ENCODE assay signal across 10 mouse cellular contexts in genomic region chr2:32155614-32156013, GRCm38 (mm10). TPM values are rescaled to one million over a fixed set of nuclear protein-coding genes. Genes with fewer than 3 reads are reported as not detected.
A peak's percentile ranks its signal among the peaks of the same experiment; 100 is the strongest.
DNase-seq lines count a peak whose midpoint lies in the region; ATAC-seq and TF ChIP-seq lines count a peak whose summit lies in the region.
"Had no signal": no experiment of that assay in that cellular context is flagged by ENCODE, and none has a peak within 500 bp of the region (broad histone marks: within the 10 kb centered on the region; RNA-seq: fewer than 3 reads in every experiment).

No protein-coding gene starts in this region.

- H3K4me2 ChIP-seq in forebrain, embryonic 12.5 days = no peak overlapping the region; the same call in 1 of the 2 replicates
- no peak overlapping the region for H3K4me2 ChIP-seq in forebrain, embryonic 11.5 days (ENCODE audit: low read depth, low read length, severe bottlenecking)
- H3K4me2 ChIP-seq in lung, postnatal 0 days (replicated peaks; ENCODE audit: low read depth, low read length) = no peak overlapping the region
- no peak overlapping the region for H3K4me2 ChIP-seq in limb, embryonic 15.5 days
- no peak overlapping the region; the same call in 1 of the 2 replicates for H3K4me2 ChIP-seq in stomach, embryonic 14.5 days (replicated peaks; ENCODE audit: low read depth, low read length)

- DNase-seq in forebrain, embryonic 11.5 days (ENCODE audit: low spot score) = no peak
- no peak for DNase-seq in lung, postnatal 0 days (ENCODE audit: low spot score)
- DNase-seq in lung, postnatal 14 days = no peak
- DNase-seq in frontal cortex, postnatal 36 days (ENCODE audit: low spot score in 2 of 2) = no peak
- DNase-seq in spleen, postnatal 10 days (ENCODE audit: low spot score in 2 of 2) = no peak
- DNase-seq: adrenal gland, postnatal 10 days; gastrocnemius, postnatal 36 days had no signal

- WGBS in forebrain, embryonic 12.5 days = 78% methylated on average over 6 of the region's 6 CpGs
- WGBS in forebrain, embryonic 11.5 days = 79% methylated on average over 6 of the region's 6 CpGs
- WGBS in lung, postnatal 0 days = 36% methylated on average over 6 of the region's 6 CpGs
- WGBS in limb, embryonic 15.5 days = 42% methylated on average over 6 of the region's 6 CpGs
- WGBS in stomach, embryonic 14.5 days = 51% methylated on average over 6 of the region's 6 CpGs

- no peak overlapping the region for H3K4me3 ChIP-seq in forebrain, embryonic 12.5 days (replicated peaks)
- no peak overlapping the region for H3K4me3 ChIP-seq in forebrain, embryonic 11.5 days (ENCODE audit: low read depth, low read length)
- H3K4me3 ChIP-seq in lung, postnatal 0 days (ENCODE audit: low read depth, low read length) = no peak overlapping the region
- no peak overlapping the region for H3K4me3 ChIP-seq in limb, embryonic 15.5 days
- H3K4me3 ChIP-seq in stomach, embryonic 14.5 days (ENCODE audit: low read depth, low read length) = no peak overlapping the region

- no peaks in the 10 kb centered on the region for H3K9me3 ChIP-seq in forebrain, embryonic 12.5 days
- H3K9me3 ChIP-seq in forebrain, embryonic 11.5 days (ENCODE audit: control insufficient read depth, low read length) = no peaks in the 10 kb centered on the region
- no peaks in the 10 kb centered on the region for H3K9me3 ChIP-seq in lung, postnatal 0 days (ENCODE audit: low read length)
- no peaks in the 10 kb centered on the region for H3K9me3 ChIP-seq in limb, embryonic 15.5 days
- H3K9me3 ChIP-seq in stomach, embryonic 14.5 days (ENCODE audit: control insufficient read depth, low read depth, low read length) = no peaks in the 10 kb centered on the region

- no peak for ATAC-seq in forebrain, embryonic 12.5 days (ENCODE audit: low FRiP score)
- no peak for ATAC-seq in forebrain, embryonic 11.5 days (replicated peaks; ENCODE audit: low FRiP score)
- ATAC-seq in lung, postnatal 0 days = no peak
- ATAC-seq in limb, embryonic 15.5 days (ENCODE audit: insufficient number of reproducible peaks, low FRiP score, low TSS enrichment, low read depth) = no peak
- no peak for ATAC-seq in stomach, embryonic 14.5 days (ENCODE audit: insufficient number of reproducible peaks, insufficient read depth, low FRiP score, low read depth)

- H3K4me1 ChIP-seq in forebrain, embryonic 12.5 days = peaks cover 81% of the 10 kb centered on the region
- H3K4me1 ChIP-seq in forebrain, embryonic 11.5 days (replicated peaks; ENCODE audit: control insufficient read depth, insufficient read depth, low read length) = peaks cover 46% of the 10 kb centered on the region
- H3K4me1 ChIP-seq in lung, postnatal 0 days (ENCODE audit: insufficient read depth, low read depth, low read length) = peaks cover 51% of the 10 kb centered on the region
- H3K4me1 ChIP-seq in limb, embryonic 15.5 days = peaks cover 73% of the 10 kb centered on the region
- H3K4me1 ChIP-seq in stomach, embryonic 14.5 days (ENCODE audit: control insufficient read depth, insufficient read depth, low read length) = peaks cover 73% of the 10 kb centered on the region

- 0 out of 2 replicates have a peak, but pooled peaks cover 10% of the 10 kb centered on the region for H3K36me3 ChIP-seq in forebrain, embryonic 12.5 days (replicated peaks)
- H3K36me3 ChIP-seq in forebrain, embryonic 11.5 days (ENCODE audit: control insufficient read depth, insufficient read depth, low read length) = no peaks in the 10 kb centered on the region
- H3K36me3 ChIP-seq in lung, postnatal 0 days (ENCODE audit: insufficient read depth, low read length) = no peaks in the 10 kb centered on the region
- H3K36me3 ChIP-seq in limb, embryonic 15.5 days = no peaks in the 10 kb centered on the region
- H3K36me3 ChIP-seq in stomach, embryonic 14.5 days (ENCODE audit: control insufficient read depth, insufficient read depth, low read length) = peaks cover 4% of the 10 kb centered on the region; the same call in 1 of the 2 replicates

- no peaks in the 10 kb centered on the region for H3K27me3 ChIP-seq in forebrain, embryonic 12.5 days
- H3K27me3 ChIP-seq in forebrain, embryonic 11.5 days (ENCODE audit: control insufficient read depth, insufficient read depth, low read length) = no peaks in the 10 kb centered on the region
- no peaks in the 10 kb centered on the region for H3K27me3 ChIP-seq in lung, postnatal 0 days (replicated peaks; ENCODE audit: insufficient read depth, low read length)
- H3K27me3 ChIP-seq in limb, embryonic 15.5 days = no peaks in the 10 kb centered on the region
- H3K27me3 ChIP-seq in stomach, embryonic 14.5 days (ENCODE audit: control insufficient read depth, insufficient read depth, low read length) = no peaks in the 10 kb centered on the region

- no peak overlapping the region for H3K9ac ChIP-seq in forebrain, embryonic 12.5 days
- H3K9ac ChIP-seq in forebrain, embryonic 11.5 days (ENCODE audit: low read length) = no peak overlapping the region
- no peak overlapping the region for H3K9ac ChIP-seq in lung, postnatal 0 days (replicated peaks; ENCODE audit: low read depth)
- no peak overlapping the region for H3K9ac ChIP-seq in limb, embryonic 15.5 days
- H3K9ac ChIP-seq in stomach, embryonic 14.5 days (replicated peaks; ENCODE audit: low read depth, low read length) = no peak overlapping the region

- TF ChIP-seq EP300 in lung, postnatal 0 days (IDR thresholded peaks at IDR 0.05) = no peak

- TF ChIP-seq CTCF in lung, postnatal 0 days (IDR thresholded peaks at IDR 0.05) = no peak

- H3K27ac ChIP-seq in forebrain, embryonic 12.5 days = peak overlapping the region; percentile 81; the same call in 1 of the 2 replicates
- no peak overlapping the region for H3K27ac ChIP-seq in forebrain, embryonic 11.5 days (ENCODE audit: low read depth, low read length)
- H3K27ac ChIP-seq in lung, postnatal 0 days (ENCODE audit: low read length) = peak overlapping the region; percentile 99
- H3K27ac ChIP-seq in limb, embryonic 15.5 days = peak overlapping the region; percentile 27; the same call in 1 of the 2 replicates
- H3K27ac ChIP-seq in stomach, embryonic 14.5 days (ENCODE audit: low read length) = peak overlapping the region; percentile 99; the same call in 1 of the 2 replicates

RNA-seq across cellular contexts. Expression of gene Prrc2b, which starts 4.7 kb away (rescaled TPM):
- 96.9 and 110 TPM in 2 replicates for polyA plus RNA-seq in forebrain, embryonic 12.5 days (2016; fragmentation: Nextera tagmentation; extraction: Ambion mirVana)
- polyA plus RNA-seq in forebrain, embryonic 11.5 days (2014; fragmentation: Nextera tagmentation; extraction: Ambion mirVana) = 98.0 and 102 TPM in 2 replicates
- polyA plus RNA-seq in lung, postnatal 0 days (2015; fragmentation: Nextera tagmentation; extraction: Ambion mirVana) = 21.2 and 24.6 TPM in 2 replicates
- polyA plus RNA-seq in limb, embryonic 15.5 days (2015; fragmentation: Nextera tagmentation; extraction: Ambion mirVana) = 40.8 and 44.8 TPM in 2 replicates
- polyA plus RNA-seq in stomach, embryonic 14.5 days (2014; fragmentation: Nextera tagmentation; extraction: Ambion mirVana) = 54.2 and 59.8 TPM in 2 replicates
